Mouse (Mus musculus) olfactory bulb, adult 2 months (tissue): ENCODE measurements at regions not wholly inside any gene's neighbourhood (a gene's known extent, or its start where the extent isn't known, plus 50 kb on each side); places are given as distances from the start of the nearest gene placed in this dataset.

Experiments used
- CTCF ChIP-seq: fragments of 200-500 bp; IDR thresholded peaks from 2 replicates; pipeline ENCODE4 v1.5.1; 2012; ENCODE audit warnings: low read depth, mild to moderate bottlenecking, low read length, moderate library complexity; ENCODE audit not compliant: insufficient read depth
- POLR2A ChIP-seq: fragments of 200-500 bp; IDR thresholded peaks from 2 replicates; pipeline ENCODE4 v1.6.1; 2012; ENCODE audit warnings: mild to moderate bottlenecking, low read depth, low read length, moderate library complexity; ENCODE audit not compliant: insufficient read depth

DNA sequence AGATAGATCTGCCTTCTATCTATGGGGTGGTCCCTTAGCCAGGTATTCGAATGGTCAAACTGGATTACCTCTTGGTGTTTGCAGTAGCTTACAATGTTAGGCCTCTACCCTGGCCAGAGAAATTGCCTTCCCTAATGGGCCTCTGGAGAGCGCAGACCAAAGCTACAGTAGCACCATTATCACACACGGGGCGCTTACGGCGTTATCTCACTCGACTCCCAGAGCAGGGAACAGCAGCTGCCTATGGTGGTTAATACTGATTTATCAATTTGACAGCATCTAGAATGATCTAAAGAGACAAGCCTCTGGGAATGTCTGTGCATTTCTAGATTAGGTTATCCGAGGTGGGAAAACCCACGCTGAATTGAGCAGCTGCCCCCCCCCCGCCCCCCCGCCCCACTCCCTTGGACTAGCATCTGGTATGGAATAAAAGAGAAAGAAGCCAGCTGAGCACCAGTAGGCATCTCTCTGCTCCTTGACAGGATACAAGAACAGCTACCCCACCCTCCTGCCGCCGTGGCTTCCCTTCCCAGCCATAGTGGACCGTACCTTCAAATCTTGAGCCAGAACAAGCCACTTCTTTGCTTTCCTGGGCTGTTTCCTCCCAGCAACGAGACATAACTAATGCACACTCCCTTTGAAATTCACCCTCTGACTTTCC, 151.7 kb upstream of the Ajap1 start:
- no peak for TF ChIP-seq CTCF
- no peak for TF ChIP-seq POLR2A
